Mouse (Mus musculus) ES-E14 (cell line): Measurements from ENCODE around the gene Dnajb13.

Experiments
- CHD2 ChIP-seq: IDR thresholded peaks from 2 replicates; pipeline ENCODE4 v1.6.1; 2014; ENCODE audit warnings: mild to moderate bottlenecking, low read depth, low read length, inconsistent platforms
- HCFC1 ChIP-seq: IDR thresholded peaks from 2 replicates; pipeline ENCODE4 v1.6.1; 2012; ENCODE audit warnings: low read length, inconsistent platforms, borderline replicate concordance; ENCODE audit not compliant: insufficient read depth
- MAFK ChIP-seq: IDR thresholded peaks from 2 replicates; pipeline ENCODE4 v1.6.1; 2014; ENCODE audit warnings: mild to moderate bottlenecking, low read depth, low read length, inconsistent platforms; ENCODE audit not compliant: insufficient read depth
- ZC3H11A ChIP-seq: IDR thresholded peaks from 2 replicates; pipeline ENCODE4 v1.6.1; 2012; ENCODE audit warnings: low read depth, mild to moderate bottlenecking, inconsistent platforms, low read length, borderline replicate concordance
- ZNF384 ChIP-seq: IDR thresholded peaks from 2 replicates; pipeline ENCODE4 v1.6.1; 2012; ENCODE audit warnings: low read depth, low read length, inconsistent platforms

GRCm38 (mm10) chr7:100544437-100544836 lies 29.7 kb upstream of the Dnajb13 start:
- no peak for TF ChIP-seq MAFK
- no peak for TF ChIP-seq CHD2
- TF ChIP-seq ZC3H11A, result no peak
- no peak for TF ChIP-seq HCFC1
- TF ChIP-seq ZNF384, result no peak
